Mouse (Mus musculus): ENCODE results near the gene Acvr1b. TPM values are rescaled to one million over a fixed set of nuclear protein-coding genes. Genes with fewer than 3 reads are reported as not detected.

Acvr1b gene
- total RNA-seq, 2 experiments from 2014 or later = 7.7 to 17.1 TPM

- ATAC-seq (ENCODE audit: poor library complexity, severe bottlenecking) = no peak
Measured at GRCm38 (mm10) chr15:101242645-101243044, 68.8 kb downstream of the Acvr1b start.

GRCm38 (mm10) chr15:101244012-101244411, 70.1 kb downstream of the Acvr1b start:
- ATAC-seq (ENCODE audit: poor library complexity, severe bottlenecking) = peak; percentile 44

- ATAC-seq (ENCODE audit: poor library complexity, severe bottlenecking) = peak; percentile 92
Measured at GRCm38 (mm10) chr15:101246231-101247154, 72.6 kb downstream of the Acvr1b start.

- ATAC-seq (ENCODE audit: poor library complexity, severe bottlenecking) = no peak
Measured at GRCm38 (mm10) chr15:101247155-101247498, 73.3 kb downstream of the Acvr1b start.

- ATAC-seq (ENCODE audit: poor library complexity, severe bottlenecking) = no peak
Measured at GRCm38 (mm10) chr15:101248029-101248710, 74.3 kb downstream of the Acvr1b start.

GRCm38 (mm10) chr15:101250220-101250800, 76.4 kb downstream of the Acvr1b start:
- no peak for ATAC-seq (ENCODE audit: poor library complexity, severe bottlenecking)

- no peak for ATAC-seq (ENCODE audit: poor library complexity, severe bottlenecking)
Measured at GRCm38 (mm10) chr15:101251930-101252329, 78.1 kb downstream of the Acvr1b start.

GRCm38 (mm10) chr15:101252614-101253013, 78.7 kb downstream of the Acvr1b start:
- peak; percentile 55 for ATAC-seq (ENCODE audit: poor library complexity, severe bottlenecking)

GRCm38 (mm10) chr15:101253563-101253885, 79.7 kb downstream of the Acvr1b start:
- no peak for ATAC-seq (ENCODE audit: poor library complexity, severe bottlenecking)

- peak; percentile 43 for ATAC-seq (ENCODE audit: poor library complexity, severe bottlenecking)
Measured at GRCm38 (mm10) chr15:101253886-101254795, 80.3 kb downstream of the Acvr1b start, which contains the start of gene Nr4a1. Gene Nr4a1 (plus strand): TSS chr15:101254269.

- peak; percentile 44 for ATAC-seq (ENCODE audit: poor library complexity, severe bottlenecking)
Measured at GRCm38 (mm10) chr15:101255842-101256462, 82.1 kb downstream of the Acvr1b start.

- peak; percentile 57 for ATAC-seq (ENCODE audit: poor library complexity, severe bottlenecking)
Measured at GRCm38 (mm10) chr15:101256463-101257206, 82.8 kb downstream of the Acvr1b start.

GRCm38 (mm10) chr15:101258420-101258819, 84.6 kb downstream of the Acvr1b start:
- ATAC-seq (ENCODE audit: poor library complexity, severe bottlenecking) = 0 out of 2 replicates have a peak, but pooled peaks have one; percentile 1

GRCm38 (mm10) chr15:101259922-101260321, 86.1 kb downstream of the Acvr1b start:
- ATAC-seq (ENCODE audit: poor library complexity, severe bottlenecking) = no peak

GRCm38 (mm10) chr15:101260387-101260786, 86.5 kb downstream of the Acvr1b start:
- ATAC-seq (ENCODE audit: poor library complexity, severe bottlenecking) = no peak

- ATAC-seq (ENCODE audit: poor library complexity, severe bottlenecking) = no peak
Measured at GRCm38 (mm10) chr15:101260874-101261622, 87.2 kb downstream of the Acvr1b start.

GRCm38 (mm10) chr15:101262502-101262901, 88.6 kb downstream of the Acvr1b start:
- peak; percentile 62 for ATAC-seq (ENCODE audit: poor library complexity, severe bottlenecking)

Data from megakaryocyte, adult 5-6 weeks (primary cell).